Mouse (Mus musculus) hindbrain, embryonic 15.5 days (tissue): Measurements from ENCODE around the gene Tectb. TPM values are rescaled to one million over a fixed set of nuclear protein-coding genes. Genes with fewer than 3 reads are reported as not detected.

Source experiments
- ATAC-seq: fragments of 200-750 bp; cut with Nextera tagmentation; 2 replicates; pipeline ENCODE4 v1.8.0; 2017; ENCODE audit warnings: low read depth, moderate number of reproducible peaks, moderate TSS enrichment; ENCODE audit not compliant: low FRiP score
- H3K27ac ChIP-seq: fragments of 300-500 bp; sonication (generic); replicated peaks from 2 replicates; pipeline ENCODE4 v1.5.1; 2015; ENCODE audit warnings: mild to moderate bottlenecking, inconsistent platforms
- H3K27me3 ChIP-seq: fragments of 300-500 bp; sonication (generic); 2 replicates; pipeline ENCODE4 v1.6.1; 2015; ENCODE audit warnings: control low read depth, inconsistent platforms
- H3K36me3 ChIP-seq: fragments of 300-500 bp; sonication (generic); 2 replicates; pipeline ENCODE4 v1.6.1; 2015; ENCODE audit warnings: control low read depth, inconsistent platforms
- H3K4me1 ChIP-seq: fragments of 300-500 bp; sonication (generic); replicated peaks from 2 replicates; pipeline ENCODE4 v1.6.1; 2015; ENCODE audit warnings: control low read depth, inconsistent platforms
- H3K4me2 ChIP-seq: fragments of 300-500 bp; sonication (generic); 2 replicates; pipeline ENCODE4 v1.6.1; 2015; ENCODE audit warnings: moderate library complexity, mild to moderate bottlenecking, inconsistent platforms
- H3K4me3 ChIP-seq: fragments of 300-500 bp; sonication (generic); 2 replicates; pipeline ENCODE4 v1.5.1; 2015; ENCODE audit warnings: mild to moderate bottlenecking, inconsistent platforms
- H3K9ac ChIP-seq: fragments of 300-500 bp; sonication (generic); 2 replicates; pipeline ENCODE4 v1.6.1; 2015; ENCODE audit warnings: inconsistent platforms
- H3K9me3 ChIP-seq: fragments of 300-500 bp; sonication (generic); 2 replicates; pipeline ENCODE4 v1.6.1; 2016; ENCODE audit warnings: control low read depth, inconsistent platforms
- WGBS: fragments of 180-500 bp; shearing (Covaris S2); methylation state at CpG from one replicate; pipeline ENCODE4 v1.1.7; 2015; 5-methylcytosine and 5-hydroxymethylcytosine counted together
- microRNA-seq: library from miRNA; unstranded; fragments of <30 nt; microRNA quantifications from one replicate; pipeline ENCODE4, GENCODE M21; 2016
- polyA plus RNA-seq: library from polyadenylated mRNA; unstranded; fragments of >200 nt; fragmentation: Nextera tagmentation; extraction: Ambion mirVana; gene quantifications from 2 replicates; pipeline ENCODE4 v1.2.1, GENCODE M21; 2015

Gene Tectb
- polyA plus RNA-seq, 1 experiment from 2014 or later: 0.06 TPM

DNA sequence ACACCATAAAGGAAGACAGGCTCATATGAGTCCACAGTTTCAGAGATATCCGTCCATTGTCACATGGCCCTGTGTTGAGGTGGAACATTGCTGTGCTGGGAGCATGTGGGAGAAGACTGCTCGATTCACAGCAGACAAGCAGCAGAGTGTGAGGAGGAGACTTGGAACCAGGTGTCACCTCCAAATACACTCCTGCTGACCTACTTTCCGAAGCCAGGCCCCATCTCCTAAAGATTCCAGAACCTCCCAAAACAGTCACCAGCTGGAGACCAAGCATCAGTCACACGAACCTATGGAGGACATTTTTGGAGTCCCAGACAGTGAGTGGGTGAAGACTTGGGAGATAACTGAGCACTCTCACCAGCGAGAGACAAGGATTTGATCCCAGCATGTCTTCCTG, 56.0 kb downstream of the Tectb start:
- 84% methylated on average over 5 of the region's 5 CpGs for WGBS

DNA sequence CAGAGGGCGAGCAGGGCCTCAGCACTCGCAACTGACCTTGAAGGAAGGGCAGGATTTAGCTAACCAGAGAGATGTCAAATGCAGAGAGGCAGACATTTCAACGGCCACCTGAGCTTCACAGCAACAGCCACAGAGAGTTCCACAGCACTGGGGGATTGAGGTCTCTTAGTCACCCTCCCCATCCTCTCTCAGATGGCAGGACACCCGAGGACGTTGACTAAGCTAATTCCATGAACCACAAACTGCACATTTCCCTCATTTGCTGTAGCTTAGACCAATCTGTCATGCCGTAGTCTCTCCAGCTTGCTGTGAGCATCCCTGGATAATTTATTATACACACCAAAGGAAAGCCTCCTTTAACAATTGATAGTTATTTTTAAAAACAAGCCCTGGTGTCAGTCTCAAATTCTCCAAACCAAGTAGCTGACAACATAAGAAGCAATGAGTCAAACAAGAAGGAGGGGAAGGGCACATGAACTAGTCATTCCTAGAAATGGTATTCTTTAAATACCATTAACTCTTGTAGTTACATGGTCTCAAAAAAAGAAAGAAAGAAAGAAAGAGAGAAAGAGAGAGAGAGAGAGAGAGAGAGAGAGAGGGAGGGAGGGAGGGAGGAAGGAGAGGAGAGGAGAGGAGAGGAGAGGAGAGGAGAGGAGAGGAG, 59.4 kb downstream of the Tectb start:
- Histone ChIP-seq H3K27me3 (no peaks in the 10 kb centered on the region), H3K9ac (no peak overlapping the region), H3K9me3 (no peaks in the 10 kb centered on the region), H3K36me3 (no peaks in the 10 kb centered on the region), H3K4me1 (no peaks in the 10 kb centered on the region), H3K4me3 (no peak overlapping the region), H3K4me2 (no peak overlapping the region), H3K27ac (no peak overlapping the region)
- ATAC-seq: no peak
- 80% methylated on average over 6 of the region's 6 CpGs for WGBS

More for the DNA sequence above, 56.0 kb downstream of the Tectb start:
- Histone ChIP-seq H3K27me3 (no peaks in the 10 kb centered on the region), H3K4me1 (no peaks in the 10 kb centered on the region), H3K9me3 (no peaks in the 10 kb centered on the region), H3K27ac (no peak overlapping the region), H3K9ac (no peak overlapping the region), H3K36me3 (no peaks in the 10 kb centered on the region), H3K4me3 (no peak overlapping the region), H3K4me2 (no peak overlapping the region)
- no peak for ATAC-seq

DNA sequence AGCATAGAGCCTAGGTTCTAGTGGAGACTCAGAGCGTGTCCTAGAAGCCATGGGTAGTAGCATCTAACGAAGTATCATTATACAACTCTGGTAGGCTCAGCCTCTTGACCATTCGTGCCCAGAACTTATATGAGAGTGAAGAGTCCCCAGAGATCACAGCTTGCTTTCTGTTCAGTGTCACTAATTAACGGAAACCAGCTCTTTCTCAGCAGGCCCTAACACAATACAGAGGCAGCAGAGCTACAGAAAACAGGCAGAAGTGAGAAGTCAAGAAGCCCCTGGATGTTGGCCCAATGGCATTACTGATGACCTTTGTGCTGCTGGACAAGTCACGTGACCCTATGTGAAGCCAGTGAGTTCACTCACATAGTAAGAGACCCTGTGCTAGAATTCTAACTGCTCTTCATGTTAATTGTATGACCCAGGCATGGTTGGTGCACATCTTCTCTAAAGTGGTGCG, 60.7 kb downstream of the Tectb start, which contains the start of gene Gucy2g:
Gucy2g (minus strand) TSS at position 51 of the 460 bp plus-strand sequence.
- H3K27ac ChIP-seq: no peak within 1 kb of the TSS
- H3K27me3 ChIP-seq: no peaks in the 10 kb centered on the region
- H3K36me3 ChIP-seq: no peaks in the 10 kb centered on the region
- H3K4me3 ChIP-seq: no peak within 1 kb of the TSS
- H3K9ac ChIP-seq: no peak within 1 kb of the TSS
- no peak within 1 kb of the TSS for H3K4me2 ChIP-seq
- WGBS: 77% methylated on average over 6 of the region's 6 CpGs
- H3K9me3 ChIP-seq: no peaks in the 10 kb centered on the region
- ATAC-seq: no peak
- H3K4me1 ChIP-seq: no peaks in the 10 kb centered on the region

DNA sequence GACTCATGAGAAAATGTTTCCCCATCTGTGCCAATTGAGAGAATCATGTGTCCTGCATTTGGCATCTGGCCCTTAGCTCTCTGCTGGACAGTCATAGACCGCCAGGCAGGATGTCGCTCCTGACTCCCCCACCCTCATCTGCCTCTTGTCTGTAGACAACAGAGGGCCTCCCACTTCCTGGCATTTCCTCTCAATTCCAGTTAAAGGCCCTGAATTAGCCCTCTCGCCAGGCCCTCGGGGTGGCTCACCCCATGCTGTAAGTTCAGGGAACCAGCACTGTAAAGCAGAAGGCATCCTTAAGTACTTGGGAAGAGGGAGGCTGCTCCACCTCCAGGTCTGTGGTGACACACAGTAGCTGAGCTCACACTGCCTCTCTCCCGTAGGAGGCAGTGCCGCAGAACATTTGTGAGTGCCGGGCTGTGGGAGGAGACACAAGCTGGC, 64.3 kb downstream of the Tectb start:
- Histone ChIP-seq H3K4me3 (no peak overlapping the region), H3K27me3 (no peaks in the 10 kb centered on the region), H3K9me3 (no peaks in the 10 kb centered on the region), H3K4me1 (no peaks in the 10 kb centered on the region), H3K4me2 (no peak overlapping the region), H3K36me3 (no peaks in the 10 kb centered on the region), H3K9ac (no peak overlapping the region), H3K27ac (no peak overlapping the region)
- 29% methylated on average over 7 of the region's 7 CpGs for WGBS
- 0 out of 2 replicates have a peak, but pooled peaks have one; percentile 51 for ATAC-seq

Small RNA genes within 50 kb of the gene (microRNA-seq; reads per million reads assigned to microRNA genes)
- 2.0 reads per million for gene Mir6715

Other genes with a start within 250 kb of the Tectb start
- 22.6 and 23.6 TPM in 2 replicates for gene Gpam, start 53.5 kb upstream of the Tectb start, polyA plus RNA-seq
- 0.12 TPM in 1 of 2 replicates, not detected in the other for gene Gucy2g, start 60.5 kb downstream of the Tectb start, polyA plus RNA-seq
- 18.7 and 20.2 TPM in 2 replicates for gene Acsl5, start 71.2 kb downstream of the Tectb start, polyA plus RNA-seq
- gene Zdhhc6, start 135.3 kb downstream of the Tectb start, polyA plus RNA-seq: 67.4 and 71.1 TPM in 2 replicates
- gene Vti1a, start 135.6 kb downstream of the Tectb start, polyA plus RNA-seq: 35.2 and 35.6 TPM in 2 replicates